Mouse (Mus musculus): ENCODE data around the gene B230217C12Rik. TPM values are rescaled to one million over a fixed set of nuclear protein-coding genes. Genes with fewer than 3 reads are reported as not detected.

The B230217C12Rik gene
- total RNA-seq (2014; rRNA removed) (21.0 and 24.8 TPM in 2 replicates), polyA plus RNA-seq (2015; fragmentation: Nextera tagmentation; extraction: Ambion mirVana) (28.6 and 31.5 TPM in 2 replicates)

DNA sequence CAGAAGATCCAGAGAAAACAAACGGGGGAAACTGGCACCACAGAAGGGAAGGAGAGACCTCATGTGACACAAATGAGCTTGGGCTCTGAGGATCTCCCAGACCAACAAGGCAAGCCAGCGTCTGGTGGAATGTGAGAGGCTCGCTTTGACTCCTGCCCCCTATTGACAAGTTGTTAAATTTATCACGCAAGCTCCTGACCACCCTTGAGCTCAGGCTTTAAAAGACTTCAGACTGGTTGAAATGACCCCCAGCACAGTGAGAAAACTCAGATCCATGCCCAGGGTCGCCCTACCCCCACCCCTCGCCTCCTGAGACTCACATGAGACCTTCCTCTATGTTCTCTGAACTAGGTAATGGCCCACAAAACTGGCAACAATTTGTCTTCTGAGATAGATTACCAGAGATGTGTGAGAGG lies at the start of gene B230217C12Rik:
B230217C12Rik (plus strand) TSS at position 242 of the 416 bp plus-strand sequence.
- peak; percentile 74 for DNase-seq
- Histone ChIP-seq H3K4me3 (ENCODE audit: low read depth, low read length) (peak within 1 kb of the TSS; percentile 53), H3K4me1 (ENCODE audit: insufficient read depth) (no peaks in the 10 kb centered on the region), H3K27ac (ENCODE audit: low read depth, low read length) (peak within 1 kb of the TSS; percentile 90), H3K4me2 (ENCODE audit: low read depth) (peak within 1 kb of the TSS; percentile 60), H3K9me3 (ENCODE audit: low read length) (no peaks in the 10 kb centered on the region), H3K9ac (peak within 1 kb of the TSS; percentile 77), H3K36me3 (ENCODE audit: insufficient read depth) (peaks cover 27% of the 10 kb centered on the region), H3K27me3 (ENCODE audit: insufficient read depth, low read length) (no peaks in the 10 kb centered on the region)
- TF ChIP-seq CTCF (IDR thresholded peaks at IDR 0.05; ENCODE audit: low read depth), result peak; percentile 54
- peak; percentile 55 for ATAC-seq
- under 1% methylated on average over 6 of the region's 6 CpGs for WGBS

DNA sequence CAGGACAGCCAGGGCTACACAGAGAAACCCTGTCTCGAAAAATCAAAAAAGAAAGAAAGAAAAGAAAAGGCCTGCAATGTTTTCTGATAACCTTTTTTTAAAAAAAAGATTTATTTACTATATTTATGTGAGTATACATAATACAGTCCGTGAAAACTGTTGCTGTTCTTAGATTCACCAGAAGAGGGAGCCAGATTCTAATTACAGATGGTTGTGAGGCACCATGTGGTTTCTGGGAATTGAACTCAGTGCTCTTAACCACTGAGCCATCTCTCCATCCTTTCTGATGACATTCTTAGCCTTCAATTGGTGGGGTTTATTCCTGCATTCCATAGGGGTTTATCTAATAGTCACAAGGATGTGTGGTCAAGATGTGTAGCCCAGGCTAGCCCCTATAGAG lies 47.4 kb upstream of the B230217C12Rik start:
- peak; percentile 71 for TF ChIP-seq CTCF (IDR thresholded peaks at IDR 0.05; ENCODE audit: low read depth)
- no peaks in the 10 kb centered on the region for H3K4me1 ChIP-seq (ENCODE audit: insufficient read depth)
- 11% methylated on average over 2 of the region's 2 CpGs for WGBS
- H3K9me3 ChIP-seq (ENCODE audit: low read length), result no peaks in the 10 kb centered on the region
- H3K36me3 ChIP-seq (ENCODE audit: insufficient read depth), result no peaks in the 10 kb centered on the region
- no peak overlapping the region for H3K27ac ChIP-seq (ENCODE audit: low read depth, low read length)
- ATAC-seq (no peak), DNase-seq (peak; percentile 77)
- no peaks in the 10 kb centered on the region for H3K27me3 ChIP-seq (ENCODE audit: insufficient read depth, low read length)
- H3K9ac ChIP-seq, result no peak overlapping the region
- no peak overlapping the region for H3K4me2 ChIP-seq (ENCODE audit: low read depth)
- no peak overlapping the region for H3K4me3 ChIP-seq (ENCODE audit: low read depth, low read length)

DNA sequence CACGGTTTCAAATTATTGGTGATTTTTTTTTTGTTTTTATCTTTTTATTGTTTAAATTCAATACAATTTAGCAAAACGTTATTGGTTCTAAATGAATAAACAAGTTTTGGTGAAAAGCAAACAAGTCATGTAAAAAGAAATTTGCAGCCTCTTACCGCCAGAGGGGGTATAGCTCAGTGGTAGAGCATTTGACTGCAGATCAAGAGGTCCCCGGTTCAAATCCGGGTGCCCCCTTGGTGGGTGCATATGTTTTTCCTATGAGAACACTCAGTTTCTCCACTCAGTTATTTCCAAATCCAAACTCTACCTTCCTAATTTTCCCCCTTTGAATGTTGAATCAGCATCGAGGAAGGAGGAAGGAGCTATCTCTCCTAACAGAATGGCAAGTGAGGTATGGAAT lies 43.7 kb upstream of the B230217C12Rik start:
- peaks cover 8% of the 10 kb centered on the region; the same call in 1 of the 2 replicates for H3K4me1 ChIP-seq (ENCODE audit: insufficient read depth)
- H3K9ac ChIP-seq, result no peak overlapping the region
- 5% methylated on average over 6 of the region's 6 CpGs for whole genome bisulfite sequencing
- no peaks in the 10 kb centered on the region for H3K36me3 ChIP-seq (ENCODE audit: insufficient read depth)
- H3K4me3 ChIP-seq (ENCODE audit: low read depth, low read length), result no peak overlapping the region
- no peak overlapping the region for H3K27ac ChIP-seq (ENCODE audit: low read depth, low read length)
- DNase-seq (peak; percentile 87), ATAC-seq (no peak)
- no peak overlapping the region for H3K4me2 ChIP-seq (ENCODE audit: low read depth)
- no peaks in the 10 kb centered on the region for H3K9me3 ChIP-seq (ENCODE audit: low read length)
- no peaks in the 10 kb centered on the region for H3K27me3 ChIP-seq (ENCODE audit: insufficient read depth, low read length)
- TF ChIP-seq CTCF (IDR thresholded peaks at IDR 0.05; ENCODE audit: low read depth), result peak; percentile 48

DNA sequence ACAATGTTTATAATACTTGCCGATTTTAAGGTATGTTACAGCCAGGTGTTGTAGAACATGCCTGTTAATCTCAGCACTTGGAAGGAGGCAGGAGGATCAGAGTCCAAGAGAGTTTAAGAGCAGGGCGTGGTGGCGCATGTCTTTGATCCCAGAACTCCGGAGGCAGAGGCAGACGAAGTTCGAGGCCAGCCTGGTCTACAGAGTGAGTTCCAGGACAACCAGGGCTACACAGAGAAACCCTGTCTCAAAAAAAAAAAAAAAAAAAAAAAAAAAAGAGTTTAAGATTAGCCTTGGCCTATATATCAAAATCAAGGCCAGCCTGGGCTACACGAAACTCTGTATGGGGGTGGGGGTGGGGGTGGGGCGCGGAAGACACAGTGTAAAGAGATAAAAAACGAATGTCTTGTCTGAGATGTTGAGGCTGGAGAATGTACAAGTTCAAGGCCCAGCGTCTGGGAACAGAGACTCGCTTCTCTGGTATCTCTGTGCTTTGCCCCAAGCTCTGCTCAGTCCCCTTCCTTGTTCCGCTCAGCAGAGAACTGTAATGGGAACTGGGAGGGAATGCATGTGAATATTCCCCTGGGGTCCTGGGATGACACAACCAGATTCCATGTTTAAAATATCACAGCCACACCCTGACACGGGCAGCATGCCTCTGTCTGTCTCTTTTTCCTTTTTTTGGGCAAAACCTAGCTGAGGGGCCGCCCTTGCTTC lies 43.1 kb upstream of the B230217C12Rik start:
- H3K27ac ChIP-seq (ENCODE audit: low read depth, low read length), result 0 out of 2 replicates have a peak overlapping the region, but pooled peaks have one; percentile 0
- H3K9ac ChIP-seq, result no peak overlapping the region
- no peaks in the 10 kb centered on the region for H3K27me3 ChIP-seq (ENCODE audit: insufficient read depth, low read length)
- H3K36me3 ChIP-seq (ENCODE audit: insufficient read depth), result no peaks in the 10 kb centered on the region
- ATAC-seq (no peak), DNase-seq (no peak)
- no peak overlapping the region for H3K4me3 ChIP-seq (ENCODE audit: low read depth, low read length)
- 64% methylated on average over 15 of the region's 15 CpGs for WGBS
- H3K4me2 ChIP-seq (ENCODE audit: low read depth), result peak overlapping the region; percentile 76; the same call in 1 of the 2 replicates
- peaks cover 12% of the 10 kb centered on the region; the same call in 1 of the 2 replicates for H3K4me1 ChIP-seq (ENCODE audit: insufficient read depth)
- H3K9me3 ChIP-seq (ENCODE audit: low read length), result no peaks in the 10 kb centered on the region
- no peak for TF ChIP-seq CTCF (IDR thresholded peaks at IDR 0.05; ENCODE audit: low read depth)

DNA sequence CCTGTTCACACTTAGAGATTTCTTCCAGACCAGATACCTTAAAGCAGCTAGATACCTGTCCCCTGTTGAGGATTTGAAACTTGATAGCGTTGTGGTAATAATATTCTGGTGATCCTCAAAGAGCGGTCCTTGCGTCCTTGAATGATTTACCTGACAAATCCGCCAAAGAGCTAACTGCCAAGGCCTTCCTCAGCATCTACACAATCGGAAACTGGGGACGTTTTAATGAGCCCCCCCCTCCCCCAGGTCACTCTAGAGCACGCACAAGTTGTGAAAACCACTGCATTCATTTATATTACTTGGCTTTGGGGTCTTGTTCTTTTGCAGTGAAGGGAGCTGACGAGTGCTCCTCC lies 42.5 kb upstream of the B230217C12Rik start:
- Histone ChIP-seq H3K4me1 (ENCODE audit: insufficient read depth) (peaks cover 16% of the 10 kb centered on the region; the same call in 1 of the 2 replicates), H3K9me3 (ENCODE audit: low read length) (no peaks in the 10 kb centered on the region), H3K4me3 (ENCODE audit: low read depth, low read length) (peak overlapping the region; percentile 97), H3K27me3 (ENCODE audit: insufficient read depth, low read length) (no peaks in the 10 kb centered on the region), H3K9ac (no peak overlapping the region), H3K27ac (ENCODE audit: low read depth, low read length) (0 out of 2 replicates have a peak overlapping the region, but pooled peaks have one; percentile 0), H3K4me2 (ENCODE audit: low read depth) (peak overlapping the region; percentile 76), H3K36me3 (ENCODE audit: insufficient read depth) (no peaks in the 10 kb centered on the region)
- no peak for TF ChIP-seq CTCF (IDR thresholded peaks at IDR 0.05; ENCODE audit: low read depth)
- no peak for ATAC-seq
- 36% methylated on average over 8 of the region's 8 CpGs for WGBS
- DNase-seq, result no peak

DNA sequence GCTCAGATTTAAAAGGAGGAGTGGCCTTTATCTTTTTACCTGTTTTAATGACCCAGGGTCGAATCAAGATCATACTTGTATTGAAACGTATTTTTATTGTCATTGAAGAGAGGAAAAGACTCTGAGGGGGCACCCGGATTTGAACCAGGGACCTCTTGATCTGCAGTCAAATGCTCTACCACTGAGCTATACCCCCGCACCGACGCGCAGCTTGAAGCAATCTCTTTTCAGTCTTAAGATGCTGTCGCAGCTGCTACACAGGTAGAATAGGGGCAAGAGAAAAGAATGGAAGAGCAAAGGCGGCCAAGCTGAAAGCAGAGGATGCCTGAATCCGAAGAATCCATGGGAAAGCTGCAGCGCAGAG lies 41.8 kb upstream of the B230217C12Rik start, which contains the start of gene Lasp1:
Lasp1 (plus strand) TSS at position 219 of the 364 bp plus-strand sequence.
- peak within 1 kb of the TSS; percentile 76 for H3K4me2 ChIP-seq (ENCODE audit: low read depth)
- no peaks in the 10 kb centered on the region for H3K36me3 ChIP-seq (ENCODE audit: insufficient read depth)
- H3K4me3 ChIP-seq (ENCODE audit: low read depth, low read length), result peak within 1 kb of the TSS; percentile 97
- ATAC-seq (peak; percentile 76), DNase-seq (peak; percentile 95)
- H3K27ac ChIP-seq (ENCODE audit: low read depth, low read length), result peak within 1 kb of the TSS; percentile 91
- H3K27me3 ChIP-seq (ENCODE audit: insufficient read depth, low read length), result no peaks in the 10 kb centered on the region
- no peak for TF ChIP-seq CTCF (IDR thresholded peaks at IDR 0.05; ENCODE audit: low read depth)
- H3K9me3 ChIP-seq (ENCODE audit: low read length), result no peaks in the 10 kb centered on the region
- H3K9ac ChIP-seq, result peak within 1 kb of the TSS; percentile 80
- peaks cover 19% of the 10 kb centered on the region; the same call in 1 of the 2 replicates for H3K4me1 ChIP-seq (ENCODE audit: insufficient read depth)
- whole genome bisulfite sequencing, result under 1% methylated on average over 11 of the region's 11 CpGs
